Mouse (Mus musculus) heart, embryonic 15.5 days (tissue): ENCODE measurements around the gene Olfr479. TPM values are rescaled to one million over a fixed set of nuclear protein-coding genes. Genes with fewer than 3 reads are reported as not detected.
"Not testable (repeated sequence)": the region's sequence is repeated elsewhere in the genome, so short reads cannot be mapped to it uniquely, and the experiment has no call there.

Experiments
- ATAC-seq: fragments of 200-750 bp; cut with Nextera tagmentation; replicated peaks from 2 replicates; pipeline ENCODE4 v1.8.0; 2017; ENCODE audit warnings: low read depth, moderate TSS enrichment; ENCODE audit not compliant: insufficient number of reproducible peaks, insufficient read depth, low FRiP score
- H3K27ac ChIP-seq: fragments of 300-500 bp; sonication (generic); 2 replicates; pipeline ENCODE4 v1.5.1; 2015; ENCODE audit warnings: mild to moderate bottlenecking, inconsistent platforms
- H3K27me3 ChIP-seq: fragments of 300-500 bp; sonication (generic); 2 replicates; pipeline ENCODE4 v1.6.1; 2015; ENCODE audit warnings: inconsistent platforms
- H3K36me3 ChIP-seq: fragments of 300-500 bp; sonication (generic); 2 replicates; pipeline ENCODE4 v1.6.1; 2015; ENCODE audit warnings: mild to moderate bottlenecking, inconsistent platforms
- H3K4me1 ChIP-seq: fragments of 300-500 bp; sonication (generic); replicated peaks from 2 replicates; pipeline ENCODE4 v1.6.1; 2015; ENCODE audit warnings: inconsistent platforms
- H3K4me2 ChIP-seq: fragments of 300-500 bp; sonication (generic); 2 replicates; pipeline ENCODE4 v1.6.1; 2015; ENCODE audit warnings: inconsistent platforms, mild to moderate bottlenecking, moderate library complexity
- H3K4me3 ChIP-seq: fragments of 300-500 bp; sonication (generic); 2 replicates; pipeline ENCODE4 v1.5.1; 2015; ENCODE audit warnings: mild to moderate bottlenecking, inconsistent platforms
- H3K9ac ChIP-seq: fragments of 300-500 bp; sonication (generic); 2 replicates; pipeline ENCODE4 v1.6.1; 2015; ENCODE audit warnings: mild to moderate bottlenecking, inconsistent platforms
- H3K9me3 ChIP-seq: fragments of 300-500 bp; sonication (generic); replicated peaks from 2 replicates; pipeline ENCODE4 v1.6.1; 2016; ENCODE audit warnings: inconsistent platforms
- whole genome bisulfite sequencing: fragments of 180-500 bp; shearing (Covaris S2); methylation state at CpG from one replicate; pipeline ENCODE4 v1.1.7; 2015; ENCODE audit warnings: mixed read lengths; 5-methylcytosine and 5-hydroxymethylcytosine counted together
- polyA plus RNA-seq: library from polyadenylated mRNA; unstranded; fragments of >200 nt; fragmentation: Nextera tagmentation; extraction: Ambion mirVana; gene quantifications from 2 replicates; pipeline ENCODE4 v1.2.1, GENCODE M21; 2015

Gene Olfr479
- not detected in 2 replicates for polyA plus RNA-seq

- no peaks in the 10 kb centered on the region for H3K4me1 ChIP-seq
- H3K27me3 ChIP-seq, result no peaks in the 10 kb centered on the region
- no peaks in the 10 kb centered on the region for H3K36me3 ChIP-seq
- H3K4me2 ChIP-seq, result no peak within 1 kb of the TSS
- no peak within 1 kb of the TSS for H3K4me3 ChIP-seq
- WGBS, result 82% methylated on average over 2 of the region's 2 CpGs
- ATAC-seq, result no peak
- no peak within 1 kb of the TSS for H3K27ac ChIP-seq
- H3K9ac ChIP-seq, result no peak within 1 kb of the TSS
- H3K9me3 ChIP-seq, result no peaks in the 10 kb centered on the region
Measured at GRCm38 (mm10) chr7:108050393-108050792, at the start of gene Olfr479. TSS of gene Olfr479 (plus strand) at chr7:108050693.

GRCm38 (mm10) chr7:108014256-108014655, 36.2 kb upstream of the Olfr479 start:
- H3K27ac ChIP-seq, H3K9ac ChIP-seq, H3K4me2 ChIP-seq, ATAC-seq, H3K36me3 ChIP-seq, H3K4me3 ChIP-seq, H3K9me3 ChIP-seq, H3K27me3 ChIP-seq, H3K4me1 ChIP-seq: not testable (repeated sequence)

DNA sequence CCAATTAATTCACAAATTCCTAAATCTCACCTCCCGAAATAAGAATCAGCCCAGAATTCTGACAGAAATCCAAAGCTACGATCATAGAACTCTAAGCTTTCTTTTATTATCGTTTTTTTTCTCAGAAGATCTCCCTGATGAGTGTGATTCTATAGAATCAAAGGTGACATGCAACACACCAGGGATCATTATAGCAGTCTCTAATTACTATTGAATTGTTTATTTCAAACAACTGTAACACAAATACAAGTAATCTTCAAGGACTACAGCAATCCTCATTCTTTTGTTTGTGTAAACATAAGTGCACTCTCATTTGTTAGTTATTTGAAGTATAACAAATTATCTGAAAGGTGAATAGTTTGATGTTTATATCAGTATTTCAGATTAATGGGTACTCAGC, 16.6 kb upstream of the Olfr479 start, which contains the start of gene Olfr478:
Olfr478 (minus strand) TSS at position 101 of the 400 bp plus-strand sequence.
- H3K9ac ChIP-seq, result no peak within 1 kb of the TSS
- no peaks in the 10 kb centered on the region for H3K27me3 ChIP-seq
- H3K4me1 ChIP-seq, result no peaks in the 10 kb centered on the region
- WGBS, result 62% methylated on average over 3 of the region's 3 CpGs
- no peak within 1 kb of the TSS for H3K4me2 ChIP-seq
- no peak for ATAC-seq
- H3K9me3 ChIP-seq, result no peaks in the 10 kb centered on the region
- no peak within 1 kb of the TSS for H3K4me3 ChIP-seq
- H3K36me3 ChIP-seq, result no peaks in the 10 kb centered on the region
- no peak within 1 kb of the TSS for H3K27ac ChIP-seq

- no peaks in the 10 kb centered on the region for H3K27me3 ChIP-seq
- no peak for ATAC-seq
- no peaks in the 10 kb centered on the region; the same call in 1 of the 2 replicates for H3K9me3 ChIP-seq
- WGBS, result 67% methylated on average over 1 of the region's 1 CpGs
- H3K4me1 ChIP-seq, result no peaks in the 10 kb centered on the region
- no peak within 1 kb of the TSS for H3K4me3 ChIP-seq
- no peak within 1 kb of the TSS for H3K4me2 ChIP-seq
- H3K36me3 ChIP-seq, result no peaks in the 10 kb centered on the region
- no peak within 1 kb of the TSS for H3K9ac ChIP-seq
- no peak within 1 kb of the TSS for H3K27ac ChIP-seq
Measured at GRCm38 (mm10) chr7:108067246-108067645, 16.8 kb downstream of the Olfr479 start, which contains the start of gene Olfr480. TSS of gene Olfr480 (minus strand) at chr7:108067346.

DNA sequence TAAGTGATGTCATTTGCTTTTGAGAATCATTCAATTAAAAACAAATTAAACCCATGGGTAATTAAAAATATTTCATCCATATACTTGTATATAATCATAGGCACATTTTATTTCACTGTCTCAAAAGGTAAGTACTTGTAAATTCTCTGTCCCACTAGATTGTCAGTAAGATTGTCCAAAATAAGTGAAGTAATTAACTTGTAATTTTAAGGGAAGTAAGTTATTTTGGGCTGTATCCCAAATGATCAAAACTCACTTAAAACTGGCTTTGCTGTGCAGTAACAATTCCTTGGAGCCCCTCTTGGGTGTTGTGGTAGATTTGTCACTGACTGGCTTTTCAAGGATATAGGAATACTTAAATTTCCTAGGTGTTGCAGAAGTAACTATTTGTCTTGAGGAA, 29.1 kb downstream of the Olfr479 start, which contains the start of gene Olfr481:
Olfr481 (plus strand) TSS at position 301 of the 400 bp plus-strand sequence.
- Histone ChIP-seq H3K27ac (no peak within 1 kb of the TSS), H3K9me3 (no peaks in the 10 kb centered on the region), H3K4me1 (no peaks in the 10 kb centered on the region), H3K27me3 (no peaks in the 10 kb centered on the region), H3K36me3 (no peaks in the 10 kb centered on the region), H3K9ac (no peak within 1 kb of the TSS), H3K4me3 (no peak within 1 kb of the TSS), H3K4me2 (no peak within 1 kb of the TSS)
- ATAC-seq, result no peak

DNA sequence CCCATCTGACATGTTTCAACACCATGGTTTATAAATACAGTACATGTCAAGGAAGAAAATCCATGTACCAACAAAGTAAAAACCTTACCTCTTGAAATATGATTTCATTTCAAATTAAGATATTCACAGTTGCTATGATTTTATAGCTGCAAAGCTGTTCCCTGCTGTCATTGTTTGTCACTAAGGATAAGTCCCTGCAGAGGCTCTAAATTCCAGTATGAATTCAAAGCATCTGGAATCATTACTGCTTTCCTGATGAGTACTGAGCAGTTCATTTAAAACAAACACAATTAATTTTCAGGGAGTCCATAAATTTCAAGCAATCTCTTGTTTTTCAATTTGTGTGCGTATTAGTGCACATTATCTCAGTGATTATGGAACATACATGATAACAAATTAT, 47.0 kb downstream of the Olfr479 start, which contains the start of gene Olfr482:
Olfr482 (minus strand) TSS at position 101 of the 400 bp plus-strand sequence.
- H3K9me3 ChIP-seq, result no peaks in the 10 kb centered on the region
- H3K4me3 ChIP-seq, result no peak within 1 kb of the TSS
- no peak within 1 kb of the TSS for H3K4me2 ChIP-seq
- no peak within 1 kb of the TSS for H3K9ac ChIP-seq
- no peaks in the 10 kb centered on the region for H3K27me3 ChIP-seq
- no peaks in the 10 kb centered on the region for H3K4me1 ChIP-seq
- no peak for ATAC-seq
- no peaks in the 10 kb centered on the region for H3K36me3 ChIP-seq
- WGBS, result 69% methylated on average over 1 of the region's 1 CpGs
- no peak within 1 kb of the TSS for H3K27ac ChIP-seq

DNA sequence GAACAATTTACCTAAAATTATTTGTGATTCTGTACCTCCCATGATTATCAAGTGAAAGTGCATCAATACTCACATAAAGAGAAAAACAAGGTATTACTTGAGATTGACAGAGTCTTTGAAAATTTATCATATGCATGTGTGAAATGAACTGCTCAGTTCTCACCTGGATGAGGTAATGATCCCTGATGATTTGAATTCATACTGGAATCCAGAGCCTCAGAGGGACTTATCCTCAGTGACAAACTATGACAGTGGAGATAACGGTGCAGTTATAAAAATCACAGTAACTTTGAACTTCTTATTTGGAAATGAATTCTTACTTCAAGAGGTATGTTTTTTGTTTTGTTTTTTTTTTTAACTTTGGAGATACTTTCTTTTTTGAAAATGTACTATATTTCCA, 50.1 kb downstream of the Olfr479 start, which contains the start of gene Olfr483:
Olfr483 (plus strand) TSS at position 301 of the 400 bp plus-strand sequence.
- no peak within 1 kb of the TSS for H3K27ac ChIP-seq
- no peak within 1 kb of the TSS for H3K9ac ChIP-seq
- no peak within 1 kb of the TSS for H3K4me3 ChIP-seq
- ATAC-seq, result no peak
- H3K4me2 ChIP-seq, result no peak within 1 kb of the TSS
- H3K27me3 ChIP-seq, result no peaks in the 10 kb centered on the region
- H3K9me3 ChIP-seq, result no peaks in the 10 kb centered on the region
- 75% methylated on average over 1 of the region's 1 CpGs for WGBS
- H3K36me3 ChIP-seq, result no peaks in the 10 kb centered on the region
- H3K4me1 ChIP-seq, result no peaks in the 10 kb centered on the region

Other genes starting within 250 kb of the Olfr479 start
- not detected in 2 replicates for gene Ovch2, start 249.5 kb upstream of the Olfr479 start, polyA plus RNA-seq
- gene Olfr467, start 238.4 kb upstream of the Olfr479 start, polyA plus RNA-seq, result not detected in 2 replicates
- not detected in 2 replicates for gene Olfr469, start 225.2 kb upstream of the Olfr479 start, polyA plus RNA-seq
- not detected in 2 replicates for gene Olfr470, start 203.2 kb upstream of the Olfr479 start, polyA plus RNA-seq
- not detected in 2 replicates for gene Olfr472, start 152.8 kb upstream of the Olfr479 start, polyA plus RNA-seq
- gene Olfr473, start 120.2 kb upstream of the Olfr479 start, polyA plus RNA-seq, result not detected in 2 replicates
- gene Olfr474, start 96.0 kb upstream of the Olfr479 start, polyA plus RNA-seq, result not detected in 2 replicates
- gene Olfr476, start 85.9 kb upstream of the Olfr479 start, polyA plus RNA-seq, result not detected in 2 replicates
- gene Olfr477, start 64.0 kb upstream of the Olfr479 start, polyA plus RNA-seq, result not detected in 2 replicates
- not detected in 2 replicates for gene Olfr478, start 16.7 kb upstream of the Olfr479 start, polyA plus RNA-seq
- gene Olfr480, start 16.7 kb downstream of the Olfr479 start, polyA plus RNA-seq, result not detected in 2 replicates
- gene Olfr481, start 29.2 kb downstream of the Olfr479 start, polyA plus RNA-seq, result not detected in 2 replicates
- 0.08 TPM in 1 of 2 replicates, not detected in the other for gene Olfr482, start 46.9 kb downstream of the Olfr479 start, polyA plus RNA-seq
- not detected in 2 replicates for gene Olfr483, start 50.2 kb downstream of the Olfr479 start, polyA plus RNA-seq
- gene Olfr484, start 76.8 kb downstream of the Olfr479 start, polyA plus RNA-seq, result not detected in 2 replicates
- gene Olfr485, start 109.2 kb downstream of the Olfr479 start, polyA plus RNA-seq, result not detected in 2 replicates
- not detected in 2 replicates for gene Olfr486, start 122.0 kb downstream of the Olfr479 start, polyA plus RNA-seq
- gene Olfr487, start 163.9 kb downstream of the Olfr479 start, polyA plus RNA-seq, result not detected in 2 replicates
- not detected in 2 replicates for gene Olfr488, start 207.7 kb downstream of the Olfr479 start, polyA plus RNA-seq
- not detected in 2 replicates for gene Olfr490, start 238.2 kb downstream of the Olfr479 start, polyA plus RNA-seq